Mouse (Mus musculus) retina, postnatal 1 day (tissue): ENCODE measurements around the gene Plb1.

ENCODE experiments used
- DNase-seq: peaks from one replicate; pipeline ENCODE4 v3.0.0-alpha.2; 2012

Plb1 gene

GRCm38 (mm10) chr5:32336092-32336491 lies 103.6 kb downstream of the Plb1 start:
- DNase-seq, result no peak

- DNase-seq, result no peak
These were observed 104.8 kb downstream of the Plb1 start for GRCm38 (mm10) chr5:32337336-32337735.

- DNase-seq, result peak; percentile 22
These were observed 105.8 kb downstream of the Plb1 start for GRCm38 (mm10) chr5:32338339-32338738.

- DNase-seq, result no peak
These were observed 106.3 kb downstream of the Plb1 start for GRCm38 (mm10) chr5:32338766-32339165.

- no peak for DNase-seq
These were observed 107.7 kb downstream of the Plb1 start for GRCm38 (mm10) chr5:32340246-32340645.

GRCm38 (mm10) chr5:32342711-32343285 lies 110.3 kb downstream of the Plb1 start:
- no peak for DNase-seq

- peak; percentile 10 for DNase-seq
These were observed 113.8 kb downstream of the Plb1 start for GRCm38 (mm10) chr5:32346025-32346912.

GRCm38 (mm10) chr5:32349718-32350117 lies 117.2 kb downstream of the Plb1 start:
- no peak for DNase-seq

- DNase-seq, result no peak
These were observed 118.2 kb downstream of the Plb1 start for GRCm38 (mm10) chr5:32350551-32351256.

GRCm38 (mm10) chr5:32351721-32352465 lies 119.4 kb downstream of the Plb1 start:
- no peak for DNase-seq

GRCm38 (mm10) chr5:32352845-32353244 lies 120.3 kb downstream of the Plb1 start:
- no peak for DNase-seq

- no peak for DNase-seq
These were observed 120.8 kb downstream of the Plb1 start for GRCm38 (mm10) chr5:32353280-32353679.

- DNase-seq, result no peak
These were observed 128.0 kb downstream of the Plb1 start for GRCm38 (mm10) chr5:32360511-32360910.

- no peak for DNase-seq
These were observed 129.1 kb downstream of the Plb1 start for GRCm38 (mm10) chr5:32361441-32362235.

- DNase-seq, result no peak
These were observed 136.9 kb downstream of the Plb1 start for GRCm38 (mm10) chr5:32369391-32369790.

- DNase-seq, result no peak
These were observed 138.7 kb downstream of the Plb1 start for GRCm38 (mm10) chr5:32371239-32371638.

GRCm38 (mm10) chr5:32378546-32378945 lies 146.0 kb downstream of the Plb1 start:
- DNase-seq, result no peak

GRCm38 (mm10) chr5:32388656-32389055 lies 156.1 kb downstream of the Plb1 start:
- no peak for DNase-seq

GRCm38 (mm10) chr5:32390295-32390694 lies 157.8 kb downstream of the Plb1 start:
- DNase-seq, result no peak

GRCm38 (mm10) chr5:32392281-32392680 lies 159.8 kb downstream of the Plb1 start:
- DNase-seq, result no peak

GRCm38 (mm10) chr5:32394586-32394985 lies 162.1 kb downstream of the Plb1 start:
- no peak for DNase-seq
